Mouse (Mus musculus) kidney, embryonic 16.5 days (tissue): ENCODE results near the gene Pcsk5. TPM values are rescaled to one million over a fixed set of nuclear protein-coding genes. Genes with fewer than 3 reads are reported as not detected.
A peak's percentile ranks its signal among the peaks of the same experiment; 100 is the strongest.

Experiments used
- ATAC-seq: fragments of 200-750 bp; cut with Nextera tagmentation; 2 replicates; pipeline ENCODE4 v1.8.0; 2017; ENCODE audit warnings: moderate TSS enrichment; ENCODE audit not compliant: low FRiP score, low TSS enrichment
- H3K27ac ChIP-seq: fragments of 300-500 bp; sonication (generic); 2 replicates; pipeline ENCODE4 v1.5.1; 2014; ENCODE audit warnings: low read length
- H3K27me3 ChIP-seq: fragments of 300-500 bp; sonication (generic); 2 replicates; pipeline ENCODE4 v1.6.1; 2014; ENCODE audit warnings: low read length, control low read depth, mixed read lengths; ENCODE audit not compliant: insufficient read depth
- H3K36me3 ChIP-seq: fragments of 300-500 bp; sonication (generic); 2 replicates; pipeline ENCODE4 v1.6.1; 2014; ENCODE audit warnings: low read length, control low read depth, mixed read lengths; ENCODE audit not compliant: insufficient read depth
- H3K4me1 ChIP-seq: fragments of 300-500 bp; sonication (generic); 2 replicates; pipeline ENCODE4 v1.6.1; 2014; ENCODE audit warnings: low read length, control low read depth, mixed read lengths; ENCODE audit not compliant: insufficient read depth
- H3K4me2 ChIP-seq: fragments of 300-500 bp; sonication (generic); replicated peaks from 2 replicates; pipeline ENCODE4 v1.6.1; 2014; ENCODE audit warnings: low read depth, low read length
- H3K4me3 ChIP-seq: fragments of 300-500 bp; sonication (generic); 2 replicates; pipeline ENCODE4 v1.5.1; 2014; ENCODE audit warnings: mild to moderate bottlenecking, low read length
- H3K9ac ChIP-seq: fragments of 300-500 bp; sonication (generic); replicated peaks from 2 replicates; pipeline ENCODE4 v1.6.1; 2014; ENCODE audit warnings: low read length
- H3K9me3 ChIP-seq: fragments of 300-500 bp; sonication (generic); 2 replicates; pipeline ENCODE4 v1.6.1; 2016; ENCODE audit warnings: low read length, control low read depth
- whole genome bisulfite sequencing: fragments of 180-500 bp; shearing (Covaris S2); extraction: QIAGEN DNeasy Blood & Tissue Kit; methylation state at CpG from one replicate; pipeline ENCODE4 v1.1.7; 2014; 5-methylcytosine and 5-hydroxymethylcytosine counted together
- polyA plus RNA-seq: library from polyadenylated mRNA; unstranded; fragments of >200 nt; fragmentation: Nextera tagmentation; extraction: Ambion mirVana; gene quantifications from 2 replicates; pipeline ENCODE4 v1.2.1, GENCODE M21; 2015

Pcsk5 gene
- polyA plus RNA-seq, 1 experiment from 2014 or later, result 26.3 TPM

DNA sequence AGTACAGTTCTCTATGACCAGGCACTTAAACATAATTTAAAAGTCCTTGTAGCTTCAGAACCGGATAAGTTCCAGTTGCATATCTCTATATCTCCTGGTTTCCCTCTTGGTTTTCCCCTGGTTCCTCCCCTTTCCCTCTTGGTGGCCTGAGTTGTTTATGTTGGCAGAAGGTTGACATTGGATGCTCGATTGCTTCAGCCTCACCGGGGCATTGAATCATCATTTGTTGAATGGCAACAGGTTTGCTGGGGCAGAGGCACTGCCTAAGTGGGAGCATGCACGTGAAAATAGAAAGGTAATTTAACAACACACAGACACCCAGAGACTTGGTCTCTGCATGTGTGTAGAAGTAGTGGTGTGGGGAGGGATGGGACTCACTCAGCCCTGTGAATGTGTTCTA is 436.9 kb downstream of the Pcsk5 start:
- peaks cover 18% of the 10 kb centered on the region for H3K36me3 ChIP-seq
- no peak overlapping the region for H3K27ac ChIP-seq
- no peak overlapping the region for H3K9ac ChIP-seq
- 42% methylated on average over 4 of the region's 4 CpGs for WGBS
- H3K4me2 ChIP-seq, result no peak overlapping the region
- H3K4me3 ChIP-seq, result no peak overlapping the region
- H3K9me3 ChIP-seq, result no peaks in the 10 kb centered on the region
- H3K4me1 ChIP-seq, result no peaks in the 10 kb centered on the region
- H3K27me3 ChIP-seq, result no peaks in the 10 kb centered on the region
- ATAC-seq, result no peak

DNA sequence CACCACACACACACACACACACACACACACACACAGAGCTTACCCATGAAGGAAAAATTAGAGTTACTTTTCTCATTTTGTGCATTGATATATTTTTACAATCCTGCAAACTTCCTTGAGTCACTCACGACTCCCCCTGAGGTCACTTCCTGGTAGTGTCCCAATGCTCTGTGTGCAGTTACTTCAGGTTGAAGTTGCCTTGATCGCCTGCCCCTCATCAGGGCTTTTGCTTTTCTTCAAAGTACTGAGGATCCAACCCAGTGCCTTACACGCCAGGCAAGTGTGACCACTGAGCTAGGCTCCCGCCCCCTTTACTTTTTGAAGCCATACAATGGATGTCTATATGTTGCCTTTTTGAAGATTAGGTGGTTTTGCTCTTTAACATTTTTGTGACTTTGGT is 437.5 kb downstream of the Pcsk5 start:
- WGBS, result 88% methylated on average over 4 of the region's 4 CpGs
- H3K4me2 ChIP-seq, result no peak overlapping the region
- peaks cover 5% of the 10 kb centered on the region for H3K4me1 ChIP-seq
- no peaks in the 10 kb centered on the region for H3K9me3 ChIP-seq
- H3K36me3 ChIP-seq, result peaks cover 18% of the 10 kb centered on the region
- no peaks in the 10 kb centered on the region for H3K27me3 ChIP-seq
- no peak overlapping the region for H3K4me3 ChIP-seq
- no peak overlapping the region for H3K27ac ChIP-seq
- no peak overlapping the region for H3K9ac ChIP-seq
- ATAC-seq, result no peak

DNA sequence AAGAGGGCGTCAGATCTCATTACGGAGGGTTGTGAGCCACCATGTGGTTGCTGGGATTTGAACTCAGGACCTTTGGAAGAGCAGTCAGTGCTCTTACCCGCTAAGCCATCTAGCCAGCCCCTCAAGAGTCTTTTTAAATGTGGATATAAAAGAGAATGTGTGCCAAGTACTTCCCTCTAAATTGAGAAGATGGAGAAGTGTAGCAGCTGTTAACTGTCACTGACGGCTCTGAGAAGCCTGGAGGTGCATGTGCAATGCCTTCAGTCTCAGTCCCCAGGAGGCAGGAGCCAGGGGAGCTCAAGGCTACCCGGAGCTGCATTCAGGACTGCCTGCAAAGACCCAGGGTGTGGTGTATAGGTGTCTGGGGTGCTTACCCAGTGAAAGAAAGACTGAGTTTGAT is 439.5 kb downstream of the Pcsk5 start:
- no peaks in the 10 kb centered on the region for H3K27me3 ChIP-seq
- no peak for ATAC-seq
- H3K4me3 ChIP-seq, result no peak overlapping the region
- no peaks in the 10 kb centered on the region for H3K9me3 ChIP-seq
- H3K4me2 ChIP-seq, result no peak overlapping the region
- 74% methylated on average over 5 of the region's 5 CpGs for WGBS
- peaks cover 17% of the 10 kb centered on the region for H3K4me1 ChIP-seq
- H3K36me3 ChIP-seq, result peaks cover 18% of the 10 kb centered on the region
- no peak overlapping the region for H3K9ac ChIP-seq
- no peak overlapping the region for H3K27ac ChIP-seq

DNA sequence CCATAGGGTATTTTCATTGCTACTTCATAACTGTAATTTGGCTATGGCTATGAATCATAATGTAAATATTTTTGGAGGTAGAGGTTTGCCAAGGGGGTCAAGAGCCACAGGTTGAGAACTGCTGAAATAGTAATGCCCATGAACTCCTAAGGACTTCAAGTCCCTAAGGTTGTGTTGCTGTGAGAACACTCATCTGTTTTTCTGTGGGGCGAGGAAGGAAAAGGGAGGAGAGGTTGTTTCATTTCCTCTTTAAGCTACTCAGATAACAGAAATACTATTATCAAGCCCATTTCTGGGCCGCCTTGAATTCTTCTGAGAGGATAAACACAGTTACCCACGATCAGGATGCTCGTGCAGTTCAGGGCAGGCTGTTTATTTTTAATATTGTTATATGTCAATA is 440.6 kb downstream of the Pcsk5 start:
- H3K9me3 ChIP-seq, result no peaks in the 10 kb centered on the region
- no peak overlapping the region for H3K4me3 ChIP-seq
- H3K27me3 ChIP-seq, result no peaks in the 10 kb centered on the region
- H3K36me3 ChIP-seq, result peaks cover 18% of the 10 kb centered on the region
- H3K27ac ChIP-seq, result no peak overlapping the region
- WGBS, result 78% methylated on average over 4 of the region's 4 CpGs
- H3K9ac ChIP-seq, result no peak overlapping the region
- no peak for ATAC-seq
- H3K4me1 ChIP-seq, result peaks cover 18% of the 10 kb centered on the region
- H3K4me2 ChIP-seq, result no peak overlapping the region

DNA sequence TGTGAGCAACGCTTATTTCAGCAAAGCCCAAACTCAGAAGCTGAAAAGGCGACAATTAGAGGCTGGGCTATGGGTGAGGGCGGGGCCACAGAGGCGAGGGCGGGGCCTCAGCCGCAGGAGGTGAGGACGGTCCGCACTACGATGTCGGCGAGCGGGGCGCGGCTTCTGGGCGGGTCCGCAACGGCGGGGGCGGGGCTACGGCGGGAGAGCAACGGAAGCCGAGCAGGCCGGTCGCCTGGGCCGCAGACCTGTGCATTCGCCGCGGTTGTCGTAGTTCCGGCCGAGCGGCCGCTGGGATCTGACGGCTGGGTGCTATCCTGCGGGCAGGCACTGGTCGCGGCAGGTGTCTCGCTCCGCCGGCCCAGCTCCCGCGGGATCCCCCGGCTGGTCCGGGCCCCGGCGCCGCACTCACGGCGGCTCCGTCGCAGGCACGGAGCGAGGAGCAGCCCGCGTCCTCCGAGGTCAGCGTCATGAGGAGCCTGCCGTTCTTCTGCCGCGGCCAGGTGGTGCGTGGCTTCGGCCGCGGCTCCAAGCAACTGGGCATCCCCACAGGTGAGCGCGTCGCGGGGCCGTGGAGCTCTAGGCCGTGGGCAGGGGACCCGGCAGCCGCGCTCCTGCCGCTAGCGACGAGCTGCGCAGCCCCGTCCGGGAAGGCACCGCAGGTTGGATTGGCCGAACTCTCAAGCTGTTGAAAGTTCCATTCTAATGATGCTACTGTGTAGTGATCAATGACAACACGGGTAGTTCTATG is 443.4 kb downstream of the Pcsk5 start, which contains the start of gene Rfk:
TSS of gene Rfk (plus strand) at position 203 of the 751 bp plus-strand sequence.
- Histone ChIP-seq H3K36me3 (peaks cover 16% of the 10 kb centered on the region), H3K9me3 (no peaks in the 10 kb centered on the region), H3K27ac (peak within 1 kb of the TSS; percentile 78), H3K4me1 (peaks cover 18% of the 10 kb centered on the region), H3K9ac (peak within 1 kb of the TSS; percentile 88), H3K4me3 (peak within 1 kb of the TSS; percentile 96), H3K4me2 (peak within 1 kb of the TSS; percentile 71), H3K27me3 (no peaks in the 10 kb centered on the region)
- peak; percentile 98 for ATAC-seq
- WGBS, result under 1% methylated on average over 80 of the region's 83 CpGs

DNA sequence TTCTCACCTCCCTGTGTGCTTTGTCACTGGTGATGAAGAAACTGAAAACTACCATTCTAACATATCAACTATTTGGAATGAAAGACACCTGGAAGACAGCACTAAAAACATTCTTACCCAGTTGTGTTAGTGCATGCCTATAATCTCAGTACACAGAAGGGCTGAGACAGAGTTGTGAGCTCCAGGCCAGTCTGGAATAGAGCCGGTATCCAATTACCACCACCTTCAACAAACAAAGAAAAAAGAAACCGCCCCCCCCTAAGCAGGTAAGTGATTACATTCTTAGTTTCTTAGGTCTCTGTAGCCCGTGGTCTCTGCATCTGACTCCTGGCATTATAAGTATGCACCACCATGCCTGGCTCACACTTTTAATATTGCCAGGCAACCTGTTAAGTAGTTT is 444.6 kb downstream of the Pcsk5 start:
- Histone ChIP-seq H3K27me3 (no peaks in the 10 kb centered on the region), H3K27ac (no peak overlapping the region), H3K4me1 (peaks cover 18% of the 10 kb centered on the region), H3K36me3 (peaks cover 6% of the 10 kb centered on the region; the same call in 1 of the 2 replicates), H3K9ac (no peak overlapping the region), H3K4me3 (no peak overlapping the region), H3K9me3 (no peaks in the 10 kb centered on the region), H3K4me2 (peak overlapping the region; percentile 71)
- no peak for ATAC-seq
- WGBS, result 17% methylated on average over 3 of the region's 3 CpGs

DNA sequence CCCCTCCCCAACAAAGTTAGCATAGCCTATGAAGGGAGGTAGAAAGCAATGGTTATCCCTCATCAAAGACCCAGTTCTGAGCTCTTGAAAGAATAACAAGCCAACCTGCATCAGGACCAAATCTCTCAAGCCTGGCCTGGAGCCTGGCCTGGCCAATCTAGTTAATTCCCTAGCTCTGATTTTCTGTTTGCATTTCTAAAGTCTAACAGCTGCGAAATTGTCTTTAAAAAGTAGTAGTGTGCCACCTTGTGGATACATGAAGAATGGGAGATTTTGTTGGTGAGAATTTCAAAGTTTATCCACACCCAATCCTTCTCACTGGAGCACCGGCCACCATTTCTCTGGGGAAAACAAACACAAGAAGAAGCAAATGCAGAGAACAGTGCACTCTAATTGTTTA is 449.0 kb downstream of the Pcsk5 start:
- peaks cover 18% of the 10 kb centered on the region for H3K4me1 ChIP-seq
- no peak overlapping the region for H3K27ac ChIP-seq
- no peak overlapping the region for H3K4me3 ChIP-seq
- H3K4me2 ChIP-seq, result no peak overlapping the region
- no peaks in the 10 kb centered on the region for H3K36me3 ChIP-seq
- ATAC-seq, result no peak
- no peaks in the 10 kb centered on the region for H3K27me3 ChIP-seq
- WGBS, result 16% methylated on average over 2 of the region's 2 CpGs
- H3K9ac ChIP-seq, result no peak overlapping the region
- no peaks in the 10 kb centered on the region for H3K9me3 ChIP-seq

DNA sequence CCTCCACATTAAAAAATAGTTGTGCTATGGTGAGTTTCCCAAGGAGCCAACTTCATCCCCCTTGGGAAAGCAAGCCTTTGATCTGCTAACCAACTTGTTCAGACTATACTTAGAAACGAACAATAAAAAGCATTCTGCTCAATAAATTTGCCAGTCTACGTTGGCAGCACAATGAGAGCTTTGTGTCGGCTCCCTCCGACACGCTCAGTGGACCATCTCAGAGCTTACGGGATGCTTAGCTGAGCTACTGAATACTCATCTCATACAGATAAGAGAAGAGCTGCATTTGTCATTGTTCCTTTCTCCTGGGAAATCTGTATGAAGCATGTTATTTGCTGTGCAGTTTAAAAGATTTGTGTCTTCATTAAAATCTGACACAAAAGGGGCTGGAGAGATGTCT is 451.0 kb downstream of the Pcsk5 start:
- WGBS, result 19% methylated on average over 6 of the region's 6 CpGs
- H3K36me3 ChIP-seq, result no peaks in the 10 kb centered on the region
- H3K27me3 ChIP-seq, result no peaks in the 10 kb centered on the region
- H3K4me2 ChIP-seq, result no peak overlapping the region
- H3K9me3 ChIP-seq, result no peaks in the 10 kb centered on the region
- no peak for ATAC-seq
- peaks cover 11% of the 10 kb centered on the region; the same call in 1 of the 2 replicates for H3K4me1 ChIP-seq
- no peak overlapping the region for H3K27ac ChIP-seq
- no peak overlapping the region for H3K9ac ChIP-seq
- H3K4me3 ChIP-seq, result no peak overlapping the region

DNA sequence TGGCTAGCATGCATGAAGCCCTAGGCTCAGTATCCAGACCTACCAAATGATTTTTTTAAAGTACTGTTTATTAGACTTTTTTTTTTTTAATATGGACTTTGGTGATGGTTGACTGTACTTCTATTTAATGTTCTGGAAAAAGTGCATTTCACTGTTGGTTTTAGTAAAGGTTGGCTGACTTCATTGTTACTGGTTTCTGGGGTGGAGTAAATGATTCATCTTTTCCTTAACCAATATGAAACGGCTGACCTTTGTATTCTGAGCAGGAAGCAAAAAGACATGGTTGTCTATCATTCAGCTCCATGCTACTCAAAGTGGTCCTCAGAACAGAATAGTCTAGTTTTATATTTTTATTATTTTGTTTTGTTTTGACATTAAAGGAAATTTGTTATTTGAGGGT is 452.0 kb downstream of the Pcsk5 start:
- Histone ChIP-seq H3K9me3 (no peaks in the 10 kb centered on the region), H3K4me3 (no peak overlapping the region), H3K4me2 (no peak overlapping the region), H3K27ac (peak overlapping the region; percentile 33; the same call in 1 of the 2 replicates), H3K4me1 (peaks cover 11% of the 10 kb centered on the region; the same call in 1 of the 2 replicates), H3K9ac (no peak overlapping the region), H3K27me3 (no peaks in the 10 kb centered on the region), H3K36me3 (no peaks in the 10 kb centered on the region)
- 48% methylated on average over 1 of the region's 1 CpGs for WGBS
- 0 out of 2 replicates have a peak, but pooled peaks have one; percentile 52 for ATAC-seq

DNA sequence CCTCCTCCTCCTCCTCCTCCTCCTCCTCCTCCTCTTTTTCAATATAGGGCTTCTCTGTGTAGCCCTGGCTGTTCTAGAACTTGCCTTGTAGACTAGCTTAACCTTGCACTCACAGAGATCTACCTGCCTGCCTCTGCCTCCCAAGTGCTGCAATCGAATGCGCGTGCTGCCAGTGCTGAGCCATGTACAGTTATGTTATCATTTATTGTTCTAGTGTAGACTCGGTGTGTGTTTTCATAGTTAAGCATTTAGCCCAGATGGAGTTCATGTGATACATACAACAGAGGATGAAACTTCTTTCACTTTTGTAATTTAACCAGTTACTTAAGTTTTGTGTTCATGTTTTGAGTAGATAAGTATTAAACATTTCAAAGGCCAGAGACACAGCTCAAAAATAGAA is 452.4 kb downstream of the Pcsk5 start:
- Histone ChIP-seq H3K27me3 (no peaks in the 10 kb centered on the region), H3K9me3 (no peaks in the 10 kb centered on the region), H3K4me2 (no peak overlapping the region), H3K4me1 (peaks cover 11% of the 10 kb centered on the region; the same call in 1 of the 2 replicates), H3K27ac (no peak overlapping the region), H3K4me3 (no peak overlapping the region), H3K9ac (no peak overlapping the region), H3K36me3 (no peaks in the 10 kb centered on the region)
- 89% methylated on average over 4 of the region's 4 CpGs for WGBS
- no peak for ATAC-seq
